Mouse (Mus musculus): Measurements from ENCODE around the gene Psme2.

Gene Psme2

DNA sequence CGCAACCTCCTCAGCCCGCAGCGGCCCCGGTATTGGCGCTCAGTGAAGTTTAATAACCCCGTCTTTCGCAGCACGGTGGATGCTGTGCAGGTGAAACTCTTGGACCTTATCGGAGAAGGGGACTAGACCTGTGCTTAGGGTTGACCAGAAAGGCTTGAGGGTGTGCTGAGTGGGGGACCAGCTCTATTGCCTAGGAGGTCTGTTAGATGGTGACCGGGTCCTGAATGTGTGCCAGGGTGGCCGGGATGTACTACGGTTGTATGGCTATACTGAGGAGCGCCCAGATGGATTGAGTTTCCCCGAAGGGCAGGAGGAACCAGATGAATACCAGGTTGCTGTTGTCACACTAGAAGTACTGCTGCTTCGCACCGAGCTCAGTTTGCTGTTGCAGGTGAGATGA is 1.3 kb upstream of the Psme2 start:
- DNase-seq: no peak

GRCm38 (mm10) chr14:55591331-55591891 is 498 bp upstream of the Psme2 start, which contains the start of gene Rnf31:
Gene Rnf31, plus strand, starts transcription at chr14:55591708.
- peak; percentile 95 for DNase-seq

- DNase-seq: no peak
Measured at GRCm38 (mm10) chr14:55589771-55590448, 1.0 kb downstream of the Psme2 start.

GRCm38 (mm10) chr14:55589271-55589670 is 1.6 kb downstream of the Psme2 start:
- DNase-seq: no peak

- DNase-seq: no peak
Measured at GRCm38 (mm10) chr14:55586149-55586548, 4.8 kb downstream of the Psme2 start.

- DNase-seq: no peak
Measured at GRCm38 (mm10) chr14:55585566-55585960, 5.3 kb downstream of the Psme2 start.

GRCm38 (mm10) chr14:55584702-55585565 is 6.0 kb downstream of the Psme2 start, which contains the start of gene Emc9:
Gene Emc9, minus strand, starts transcription at chr14:55585302.
- peak; percentile 82 for DNase-seq

- no peak for DNase-seq
Measured at GRCm38 (mm10) chr14:55584303-55584701, 6.6 kb downstream of the Psme2 start.

- DNase-seq: no peak
Measured at GRCm38 (mm10) chr14:55581981-55582681, 8.8 kb downstream of the Psme2 start.

- DNase-seq: no peak
Measured at GRCm38 (mm10) chr14:55580731-55581130, 10.2 kb downstream of the Psme2 start.

- DNase-seq: no peak
Measured at GRCm38 (mm10) chr14:55579511-55580496, 11.1 kb downstream of the Psme2 start.

DNA sequence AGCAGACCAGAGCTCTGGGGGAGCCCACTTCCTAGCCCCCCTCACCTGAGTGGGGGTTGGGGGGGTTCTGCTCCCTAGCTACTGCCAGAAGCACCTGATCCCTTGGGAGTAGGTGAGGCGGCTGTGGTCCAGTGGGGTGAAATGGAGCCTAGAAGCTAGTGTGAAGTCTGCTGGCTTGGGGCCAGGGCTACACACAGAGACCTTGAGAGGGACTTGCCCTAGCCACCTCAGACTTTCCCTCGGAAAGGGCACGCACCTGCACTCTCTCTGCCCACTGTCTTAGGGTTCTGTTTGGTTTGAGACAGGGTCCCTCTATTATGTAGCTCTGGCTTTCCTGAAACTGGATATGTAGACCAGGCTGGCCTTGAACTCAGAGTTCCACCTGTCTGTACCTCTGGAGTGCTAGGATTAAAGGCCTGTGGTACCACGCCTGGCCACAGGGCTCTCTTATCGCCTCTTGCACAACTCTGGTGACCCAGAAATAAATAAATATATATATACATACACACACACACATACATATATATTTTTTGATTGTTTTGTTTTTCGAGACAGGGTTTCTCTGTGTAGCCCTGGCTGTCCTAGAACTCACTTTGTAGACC is 12.1 kb downstream of the Psme2 start:
- peak; percentile 69 for DNase-seq

DNA sequence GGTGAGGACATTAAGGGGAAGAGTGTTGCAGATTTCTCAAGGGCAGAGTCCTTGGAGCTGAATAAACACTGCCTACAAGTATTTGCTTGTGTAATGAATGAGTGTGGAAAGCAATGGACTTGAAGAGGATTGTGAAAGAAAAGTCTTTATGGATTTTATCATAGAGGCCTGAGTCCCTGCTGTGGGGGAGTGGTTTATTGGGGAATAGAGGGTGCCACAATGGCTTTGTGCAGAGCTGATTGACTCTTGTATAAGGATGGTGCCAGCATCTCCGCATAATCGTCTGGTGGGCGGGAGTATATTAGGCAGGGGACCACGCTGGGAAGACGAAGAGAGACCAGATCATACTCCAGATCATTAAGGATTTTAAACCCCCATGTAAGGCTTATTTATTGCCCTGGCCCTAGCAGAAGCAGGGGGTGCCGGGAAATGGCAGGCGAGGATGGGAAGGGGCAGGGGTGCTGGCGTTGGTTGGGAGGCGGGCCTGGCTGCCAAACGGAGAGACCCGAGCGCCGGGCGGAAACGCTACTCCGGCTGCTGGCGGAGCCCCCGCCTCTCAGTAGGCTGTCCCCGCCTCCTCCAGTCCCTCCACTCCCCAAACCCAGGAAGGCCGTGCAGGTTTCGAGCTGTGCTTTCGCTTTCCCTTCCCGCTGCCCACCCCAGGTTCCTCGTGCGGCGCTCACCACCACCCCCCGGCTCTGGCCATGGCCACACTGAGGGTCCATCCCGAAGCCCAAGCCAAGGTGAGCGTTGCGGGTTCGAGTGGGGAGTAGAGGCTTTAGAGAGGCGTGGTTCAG is 12.8 kb downstream of the Psme2 start, which contains the start of gene Psme1:
TSS of gene Psme1 (plus strand) at position 253 of the 797 bp plus-strand sequence.
- peak; percentile 83 for DNase-seq

DNA sequence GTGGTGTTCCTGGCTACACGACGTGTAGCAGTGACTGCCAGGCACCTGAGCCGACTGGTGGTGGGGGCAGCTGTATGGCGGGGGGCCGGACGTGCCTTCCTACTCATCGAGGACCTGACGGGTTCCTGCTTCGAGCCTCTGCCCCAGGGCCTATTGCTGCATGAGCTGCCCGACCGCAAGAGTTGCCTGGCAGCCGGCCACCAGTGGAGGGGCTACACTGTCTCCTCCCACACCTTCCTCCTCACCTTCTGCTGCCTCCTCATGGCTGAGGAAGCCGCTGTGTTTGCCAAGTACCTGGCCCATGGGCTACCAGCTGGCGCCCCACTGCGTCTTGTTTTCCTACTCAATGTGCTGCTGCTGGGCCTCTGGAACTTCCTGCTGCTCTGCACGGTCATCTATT is 14.5 kb downstream of the Psme2 start:
- DNase-seq: peak; percentile 52

- DNase-seq: no peak
Measured at GRCm38 (mm10) chr14:55575711-55576110, 15.2 kb downstream of the Psme2 start.

DNA sequence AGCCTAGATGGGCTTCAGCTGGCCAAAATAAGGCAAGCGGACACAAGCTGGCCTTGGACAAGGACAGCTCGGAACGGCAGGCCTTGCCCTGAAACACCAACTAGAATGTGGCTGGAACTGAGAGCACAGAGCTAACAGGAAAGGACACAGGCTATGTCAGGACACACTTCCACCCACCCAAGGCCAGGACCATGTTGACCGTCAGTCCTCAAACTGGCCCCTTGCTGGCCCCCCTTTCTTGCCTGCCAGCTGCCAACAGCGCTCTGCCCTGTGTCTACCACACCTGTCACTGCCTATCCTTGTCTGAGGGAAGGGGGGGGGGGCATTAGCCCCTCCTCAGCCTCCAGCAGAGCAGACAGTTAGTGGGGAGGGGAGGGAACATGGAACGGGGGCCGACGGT is 15.6 kb downstream of the Psme2 start, which contains the start of gene Fitm1:
TSS of gene Fitm1 (plus strand) at position 316 of the 400 bp plus-strand sequence.
- DNase-seq: no peak

DNA sequence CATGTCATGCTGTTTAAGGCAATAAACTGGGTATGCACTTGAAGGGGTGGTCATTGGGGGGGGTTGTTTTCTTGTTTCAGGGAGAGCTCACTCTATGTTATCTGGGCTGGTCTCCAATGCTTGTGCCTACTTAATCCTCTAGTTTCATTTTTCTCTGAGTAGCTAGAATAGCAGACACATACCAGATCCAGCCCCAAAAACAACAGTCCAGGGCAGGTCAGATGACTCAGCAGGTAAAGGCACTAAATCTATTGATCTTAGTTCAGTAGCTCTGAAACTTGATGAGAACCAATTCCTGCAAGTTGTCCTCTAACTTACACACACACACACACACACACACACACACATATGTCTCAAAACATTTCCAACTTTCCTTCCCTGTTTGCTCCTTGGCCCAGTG is 19.2 kb downstream of the Psme2 start:
- DNase-seq: no peak

DNA sequence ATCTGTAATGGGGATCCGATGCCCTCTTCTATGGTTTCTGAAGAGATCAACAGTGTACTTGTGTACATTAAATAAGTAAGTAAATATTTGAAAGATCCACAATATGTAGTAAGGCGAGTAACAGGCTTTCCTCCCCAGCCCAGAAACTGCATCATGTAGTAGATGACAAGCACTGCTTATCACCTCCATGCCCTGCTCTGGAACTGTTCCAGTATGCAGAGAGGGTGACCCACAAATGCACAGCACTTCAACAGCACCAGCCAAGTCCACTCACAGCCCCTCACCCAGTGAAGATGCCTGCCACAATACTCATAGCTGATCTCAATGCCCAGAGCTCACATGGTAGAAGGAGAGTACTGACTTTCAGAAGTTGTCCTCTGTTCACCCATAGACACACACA is 20.3 kb downstream of the Psme2 start:
- DNase-seq: no peak

GRCm38 (mm10) chr14:55567496-55567895 is 23.4 kb downstream of the Psme2 start:
- DNase-seq: no peak

GRCm38 (mm10) chr14:55565748-55566147 is 25.2 kb downstream of the Psme2 start:
- DNase-seq: no peak

Measured in lung, postnatal 14 days (tissue).